Mouse (Mus musculus) midbrain, embryonic 14.5 days (tissue): Measurements from ENCODE around the gene Cav1. TPM values are rescaled to one million over a fixed set of nuclear protein-coding genes. Genes with fewer than 3 reads are reported as not detected.
A peak's percentile ranks its signal among the peaks of the same experiment; 100 is the strongest.

Source experiments
- ATAC-seq: fragments of 200-750 bp; cut with Nextera tagmentation; 2 replicates; pipeline ENCODE4 v1.8.0; 2017; ENCODE audit warnings: moderate number of reproducible peaks, moderate library complexity; ENCODE audit not compliant: low FRiP score, low TSS enrichment
- DNase-seq: peaks from one replicate; pipeline ENCODE4 v3.0.0-alpha.2; 2015
- H3K27ac ChIP-seq: fragments of 300-500 bp; sonication (generic); replicated peaks from 2 replicates; pipeline ENCODE4 v1.5.1; 2014; ENCODE audit warnings: mild to moderate bottlenecking, low read depth, low read length, moderate library complexity
- H3K27me3 ChIP-seq: fragments of 300-500 bp; sonication (generic); 2 replicates; pipeline ENCODE4 v1.6.1; 2014; ENCODE audit warnings: low read length, control low read depth, mixed read lengths; ENCODE audit not compliant: control insufficient read depth, insufficient read depth
- H3K36me3 ChIP-seq: fragments of 300-500 bp; sonication (generic); 2 replicates; pipeline ENCODE4 v1.6.1; 2014; ENCODE audit warnings: low read length, control low read depth; ENCODE audit not compliant: control insufficient read depth, insufficient read depth
- H3K4me1 ChIP-seq: fragments of 300-500 bp; sonication (generic); 2 replicates; pipeline ENCODE4 v1.6.1; 2014; ENCODE audit warnings: mild to moderate bottlenecking, antibody characterized with exemption, low read length, control low read depth; ENCODE audit not compliant: control insufficient read depth, insufficient read depth
- H3K4me2 ChIP-seq: fragments of 300-500 bp; sonication (generic); 2 replicates; pipeline ENCODE4 v1.6.1; 2014; ENCODE audit warnings: mild to moderate bottlenecking, low read length, moderate library complexity
- H3K4me3 ChIP-seq: fragments of 300-500 bp; sonication (generic); replicated peaks from 2 replicates; pipeline ENCODE4 v1.5.1; 2014; ENCODE audit warnings: low read depth, low read length
- H3K9ac ChIP-seq: fragments of 300-500 bp; sonication (generic); replicated peaks from 2 replicates; pipeline ENCODE4 v1.6.1; 2014; ENCODE audit warnings: mild to moderate bottlenecking, low read length, moderate library complexity
- H3K9me3 ChIP-seq: fragments of 300-500 bp; sonication (generic); 2 replicates; pipeline ENCODE4 v1.6.1; 2016; ENCODE audit warnings: low read length, control low read depth, mixed read lengths; ENCODE audit not compliant: control insufficient read depth
- WGBS: fragments of 180-500 bp; shearing (Covaris S2); extraction: QIAGEN DNeasy Blood & Tissue Kit; methylation state at CpG from one replicate; pipeline ENCODE4 v1.1.7; 2014; 5-methylcytosine and 5-hydroxymethylcytosine counted together
- polyA plus RNA-seq: library from polyadenylated mRNA; unstranded; fragments of >200 nt; fragmentation: Nextera tagmentation; extraction: Ambion mirVana; gene quantifications from 2 replicates; pipeline ENCODE4 v1.2.1, GENCODE M21; 2014

The Cav1 gene
- polyA plus RNA-seq, 1 experiment from 2014 or later = 15.2 TPM

DNA sequence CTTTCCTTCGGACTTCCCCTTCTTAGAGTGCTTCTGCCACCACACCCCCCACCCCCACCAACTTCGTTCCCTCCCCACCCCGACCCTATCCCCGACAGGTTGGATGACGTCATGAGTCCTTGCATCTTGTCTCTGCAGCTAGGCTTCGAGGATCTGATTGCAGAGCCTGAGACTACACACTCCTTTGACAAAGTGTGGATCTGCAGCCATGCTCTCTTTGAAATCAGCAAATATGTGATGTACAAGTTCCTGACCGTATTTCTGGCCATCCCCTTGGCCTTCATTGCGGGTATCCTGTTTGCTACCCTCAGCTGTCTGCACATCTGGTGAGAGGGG is 24.4 kb upstream of the Cav1 start:
- Histone ChIP-seq H3K27me3 (no peaks in the 10 kb centered on the region), H3K9me3 (no peaks in the 10 kb centered on the region), H3K9ac (peak overlapping the region; percentile 71; the same call in 1 of the 2 replicates), H3K36me3 (no peaks in the 10 kb centered on the region), H3K4me1 (peaks cover 8% of the 10 kb centered on the region; the same call in 1 of the 2 replicates), H3K4me2 (peak overlapping the region; percentile 93), H3K4me3 (peak overlapping the region; percentile 55), H3K27ac (no peak overlapping the region)
- 32% methylated on average over 8 of the region's 8 CpGs for WGBS
- ATAC-seq (no peak; the same call in 1 of the 2 replicates), DNase-seq (peak; percentile 27)

DNA sequence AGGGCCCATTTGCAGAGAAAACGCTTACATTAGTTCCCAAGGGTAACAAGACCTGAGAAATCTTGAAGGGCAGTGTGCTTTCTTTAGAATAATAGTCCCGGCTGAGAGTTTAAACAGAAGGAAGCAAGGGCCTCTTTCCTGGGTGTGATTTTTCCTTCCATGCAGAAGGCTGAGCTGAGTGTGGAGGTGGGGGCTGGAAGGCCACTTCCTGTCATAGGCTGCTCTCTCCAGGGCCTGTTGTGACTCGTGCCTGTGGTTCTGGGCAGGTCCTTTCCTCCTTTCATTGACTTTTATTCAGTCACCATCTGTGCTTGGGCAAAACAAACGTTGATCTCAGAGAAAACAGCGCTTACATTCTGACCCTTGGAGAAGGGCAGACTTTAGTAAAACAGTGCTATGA is 24.0 kb upstream of the Cav1 start:
- H3K9me3 ChIP-seq = no peaks in the 10 kb centered on the region
- no peak overlapping the region for H3K27ac ChIP-seq
- peaks cover 8% of the 10 kb centered on the region; the same call in 1 of the 2 replicates for H3K4me1 ChIP-seq
- H3K4me3 ChIP-seq = no peak overlapping the region
- no peaks in the 10 kb centered on the region for H3K27me3 ChIP-seq
- H3K4me2 ChIP-seq = peak overlapping the region; percentile 93; the same call in 1 of the 2 replicates
- H3K36me3 ChIP-seq = no peaks in the 10 kb centered on the region
- peak; percentile 17 for DNase-seq
- WGBS = 45% methylated on average over 5 of the region's 5 CpGs
- H3K9ac ChIP-seq = no peak overlapping the region
- no peak for ATAC-seq

DNA sequence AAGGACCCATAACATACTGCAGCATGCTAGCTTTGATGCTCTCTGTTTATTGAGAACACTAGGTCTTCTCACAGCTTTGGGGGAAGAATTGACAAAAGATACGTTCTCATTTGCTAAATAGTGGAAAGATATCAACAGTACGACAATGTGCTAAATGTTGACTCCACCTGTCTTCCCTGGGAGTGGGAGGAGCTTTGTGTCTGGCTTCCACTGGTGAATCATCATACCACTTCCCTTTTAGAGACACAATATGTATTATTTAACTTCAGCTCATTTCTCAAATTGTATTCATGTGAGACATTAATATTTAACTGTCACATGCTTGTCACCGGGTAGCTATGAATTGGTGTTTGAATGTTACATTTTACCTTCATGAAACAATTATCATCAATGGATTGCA is 22.3 kb upstream of the Cav1 start:
- no peak overlapping the region for H3K4me3 ChIP-seq
- DNase-seq (no peak), ATAC-seq (no peak)
- no peaks in the 10 kb centered on the region for H3K27me3 ChIP-seq
- H3K36me3 ChIP-seq = no peaks in the 10 kb centered on the region
- peaks cover 8% of the 10 kb centered on the region; the same call in 1 of the 2 replicates for H3K4me1 ChIP-seq
- H3K4me2 ChIP-seq = no peak overlapping the region
- H3K9ac ChIP-seq = no peak overlapping the region
- H3K27ac ChIP-seq = no peak overlapping the region
- no peaks in the 10 kb centered on the region for H3K9me3 ChIP-seq
- 88% methylated on average over 3 of the region's 3 CpGs for WGBS

DNA sequence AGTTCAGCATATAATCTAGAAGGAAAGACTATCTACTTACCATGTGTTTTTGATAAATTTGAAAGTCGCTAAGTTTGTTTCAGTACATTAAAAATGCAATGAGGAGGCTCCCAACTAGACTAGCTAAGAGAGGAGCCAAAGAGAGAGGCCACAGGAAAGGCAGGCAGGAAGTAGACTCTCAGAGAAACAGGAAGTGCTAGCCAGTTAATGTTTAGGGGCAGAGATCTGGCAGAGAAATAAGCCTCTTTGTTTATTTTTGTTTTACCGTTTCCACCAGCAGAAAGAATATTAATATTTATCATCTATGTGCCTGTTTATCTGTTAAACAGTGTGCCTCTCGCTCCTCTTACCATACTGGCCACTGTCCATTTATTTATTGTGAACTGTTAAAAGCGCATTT is 19.8 kb upstream of the Cav1 start:
- WGBS = 80% methylated on average over 4 of the region's 4 CpGs
- Histone ChIP-seq H3K27ac (no peak overlapping the region), H3K4me3 (no peak overlapping the region), H3K36me3 (no peaks in the 10 kb centered on the region), H3K4me2 (no peak overlapping the region), H3K4me1 (peaks cover 2% of the 10 kb centered on the region; the same call in 1 of the 2 replicates), H3K9ac (no peak overlapping the region), H3K27me3 (no peaks in the 10 kb centered on the region), H3K9me3 (no peaks in the 10 kb centered on the region)
- DNase-seq = no peak
- ATAC-seq = no peak

DNA sequence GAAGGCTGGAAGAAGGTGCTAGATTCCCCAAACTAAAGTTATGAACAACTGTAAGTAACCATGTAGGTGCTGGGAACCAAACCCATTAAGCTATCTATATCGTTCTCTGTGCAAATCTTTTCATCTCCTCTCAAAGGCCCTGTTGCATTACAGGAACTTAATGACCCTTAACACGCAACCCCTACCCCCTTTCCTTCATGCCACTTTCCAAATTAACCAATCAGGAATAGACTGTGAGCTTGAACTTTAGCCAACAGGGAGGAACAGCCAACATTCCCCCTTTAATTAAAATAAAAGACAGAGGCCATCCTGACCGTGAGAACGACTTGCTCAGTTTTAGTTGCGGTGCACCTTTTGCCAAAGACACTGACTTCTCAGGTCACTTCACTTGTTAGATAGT is 11.0 kb upstream of the Cav1 start:
- WGBS = 84% methylated on average over 5 of the region's 5 CpGs
- Histone ChIP-seq H3K4me3 (no peak overlapping the region), H3K27ac (no peak overlapping the region), H3K4me1 (no peaks in the 10 kb centered on the region), H3K9ac (no peak overlapping the region), H3K36me3 (no peaks in the 10 kb centered on the region), H3K27me3 (no peaks in the 10 kb centered on the region), H3K9me3 (no peaks in the 10 kb centered on the region), H3K4me2 (no peak overlapping the region)
- DNase-seq (no peak), ATAC-seq (no peak)

DNA sequence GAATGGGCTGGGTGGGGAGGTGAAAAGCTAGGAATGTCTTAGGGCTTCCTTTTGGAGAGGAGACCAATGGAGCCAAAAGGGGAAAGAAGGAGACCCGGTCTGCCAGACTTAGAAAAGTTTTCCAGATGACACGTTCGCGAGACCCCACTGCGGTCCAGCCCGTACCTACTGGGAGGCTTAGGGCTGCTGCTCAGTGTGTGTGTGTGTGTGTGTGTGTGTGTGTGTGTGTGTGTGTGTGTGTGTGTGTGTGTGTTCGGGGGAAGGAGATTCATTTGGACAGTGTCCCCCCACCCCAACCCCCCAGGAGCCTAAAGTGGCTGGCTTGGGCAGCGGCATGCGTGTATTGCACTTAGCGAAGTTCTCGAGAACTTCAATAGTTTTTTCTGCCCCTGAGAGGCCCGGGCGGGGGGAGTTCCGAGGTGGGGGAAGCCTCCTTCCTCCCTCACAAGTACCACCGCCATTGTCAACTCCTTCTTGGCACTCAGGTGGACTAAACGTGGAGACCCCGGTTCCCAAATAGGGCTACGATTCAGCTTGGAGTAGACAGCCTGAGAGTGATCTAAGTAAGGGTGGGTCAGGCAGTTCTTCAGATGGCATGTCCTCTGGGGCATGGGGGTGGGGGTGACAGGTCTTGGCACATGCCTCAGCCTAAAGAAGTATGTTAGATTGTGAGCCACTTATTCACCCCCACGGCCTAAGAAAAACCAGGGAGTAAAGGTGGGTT is 629 bp downstream of the Cav1 start:
- Histone ChIP-seq H3K4me3 (peak overlapping the region; percentile 43), H3K27me3 (peaks cover 21% of the 10 kb centered on the region; the same call in 1 of the 2 replicates), H3K9ac (peak overlapping the region; percentile 47; the same call in 1 of the 2 replicates), H3K4me2 (peak overlapping the region; percentile 87), H3K36me3 (no peaks in the 10 kb centered on the region), H3K9me3 (no peaks in the 10 kb centered on the region), H3K4me1 (peaks cover 15% of the 10 kb centered on the region), H3K27ac (no peak overlapping the region)
- WGBS = 2% methylated on average over 19 of the region's 19 CpGs
- ATAC-seq (peak; percentile 25; the same call in 1 of the 2 replicates), DNase-seq (peak; percentile 30)

DNA sequence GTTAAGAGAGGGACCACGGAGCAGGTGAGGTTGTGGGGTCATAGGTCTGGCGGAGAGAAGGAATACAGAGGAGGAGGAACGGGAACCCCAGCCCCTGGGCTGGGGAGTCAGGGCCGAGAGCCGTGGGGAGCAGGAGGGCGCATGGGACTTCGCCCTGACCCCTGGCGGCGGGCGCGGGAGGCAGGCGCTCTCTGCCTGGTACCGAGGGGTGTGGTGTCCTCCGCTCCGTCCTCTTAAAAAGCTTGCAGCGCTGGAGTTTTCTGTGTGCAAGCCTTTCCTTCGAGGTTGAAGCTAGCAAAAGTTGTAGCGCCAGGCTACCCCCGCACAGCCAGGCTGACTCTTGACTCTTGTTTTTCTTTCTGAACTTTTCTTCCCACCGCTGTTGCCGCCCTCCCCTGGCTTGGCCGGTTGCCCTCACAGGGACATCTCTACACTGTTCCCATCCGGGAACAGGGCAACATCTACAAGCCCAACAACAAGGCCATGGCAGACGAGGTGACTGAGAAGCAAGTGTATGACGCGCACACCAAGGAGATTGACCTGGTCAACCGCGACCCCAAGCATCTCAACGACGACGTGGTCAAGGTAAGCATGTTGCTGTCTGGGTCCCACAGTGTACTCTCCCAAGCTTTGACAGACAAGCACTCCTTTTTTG is 1.5 kb downstream of the Cav1 start:
- Histone ChIP-seq H3K27ac (no peak overlapping the region), H3K4me2 (peak overlapping the region; percentile 87), H3K9me3 (no peaks in the 10 kb centered on the region), H3K36me3 (no peaks in the 10 kb centered on the region), H3K4me3 (peak overlapping the region; percentile 43), H3K4me1 (peaks cover 15% of the 10 kb centered on the region), H3K9ac (no peak overlapping the region; the same call in 1 of the 2 replicates), H3K27me3 (peaks cover 21% of the 10 kb centered on the region; the same call in 1 of the 2 replicates)
- WGBS = under 1% methylated on average over 31 of the region's 31 CpGs
- ATAC-seq = peak; percentile 81
- DNase-seq = peak; percentile 66

DNA sequence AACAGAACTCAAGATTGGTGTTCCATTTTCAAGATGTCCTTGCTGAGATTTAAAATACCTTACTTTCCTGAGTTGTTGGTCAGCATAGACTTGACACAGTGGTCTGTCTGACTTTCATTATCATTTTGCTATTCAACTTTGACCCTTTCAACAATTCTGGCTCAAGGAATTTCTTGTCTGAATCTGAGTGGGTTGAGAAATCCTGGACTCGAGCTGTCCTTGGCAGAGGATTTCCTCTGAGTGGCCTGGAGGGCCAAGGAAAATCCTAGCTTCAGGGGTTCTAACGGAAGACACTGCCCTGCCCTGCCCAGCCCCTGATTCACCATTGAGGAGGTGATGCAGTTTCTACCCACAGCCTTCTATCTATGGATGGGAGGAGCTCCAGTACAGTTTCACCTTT is 2.5 kb downstream of the Cav1 start:
- Histone ChIP-seq H3K4me3 (no peak overlapping the region), H3K36me3 (no peaks in the 10 kb centered on the region), H3K27me3 (peaks cover 21% of the 10 kb centered on the region; the same call in 1 of the 2 replicates), H3K4me2 (no peak overlapping the region), H3K9me3 (no peaks in the 10 kb centered on the region), H3K27ac (no peak overlapping the region), H3K9ac (no peak overlapping the region), H3K4me1 (peaks cover 15% of the 10 kb centered on the region)
- WGBS = 38% methylated on average over 2 of the region's 2 CpGs
- no peak for ATAC-seq
- DNase-seq = no peak
